Mouse (Mus musculus): ENCODE data around the gene Ogdhl.
"Not testable (repeated sequence)": the region's sequence is repeated elsewhere in the genome, so short reads cannot be mapped to it uniquely, and the experiment has no call there.

The Ogdhl gene

GRCm38 (mm10) chr14:32321732-32322685 lies at the start of gene Ogdhl:
Gene Ogdhl (plus strand): TSS chr14:32322019.
- DNase-seq (ENCODE audit: low spot score in 2 of 2), result peak; percentile 78 to 84

- peak; percentile 34 to 52 for DNase-seq (ENCODE audit: low spot score in 2 of 2)
Measured at GRCm38 (mm10) chr14:32301622-32302021, 20.2 kb upstream of the Ogdhl start.

GRCm38 (mm10) chr14:32302423-32302822 lies 19.4 kb upstream of the Ogdhl start:
- no peak for DNase-seq (ENCODE audit: low spot score in 2 of 2)

- no peak for DNase-seq (ENCODE audit: low spot score in 2 of 2)
Measured at GRCm38 (mm10) chr14:32304921-32305320, 16.9 kb upstream of the Ogdhl start.

- DNase-seq (ENCODE audit: low spot score in 2 of 2), result peak; percentile 70 to 72
Measured at GRCm38 (mm10) chr14:32309876-32310275, 11.9 kb upstream of the Ogdhl start.

- DNase-seq (ENCODE audit: low spot score in 2 of 2), result no peak
Measured at GRCm38 (mm10) chr14:32311381-32312035, 10.3 kb upstream of the Ogdhl start.

GRCm38 (mm10) chr14:32317822-32318221 lies 4.0 kb upstream of the Ogdhl start:
- no peak for DNase-seq (ENCODE audit: low spot score in 2 of 2)

- peak in 1 of 2 experiments; percentile 12 for DNase-seq (ENCODE audit: low spot score in 2 of 2)
Measured at GRCm38 (mm10) chr14:32323221-32323620, 1.4 kb downstream of the Ogdhl start.

- no peak for DNase-seq (ENCODE audit: low spot score in 2 of 2)
Measured at GRCm38 (mm10) chr14:32327366-32327765, 5.5 kb downstream of the Ogdhl start.

GRCm38 (mm10) chr14:32332515-32333445 lies 11.0 kb downstream of the Ogdhl start:
- no peak for DNase-seq (ENCODE audit: low spot score in 2 of 2)

- no peak for DNase-seq (ENCODE audit: low spot score in 2 of 2)
Measured at GRCm38 (mm10) chr14:32336021-32336420, 14.2 kb downstream of the Ogdhl start.

- no peak for DNase-seq (ENCODE audit: low spot score in 2 of 2)
Measured at GRCm38 (mm10) chr14:32336547-32336946, 14.7 kb downstream of the Ogdhl start.

- no peak for DNase-seq (ENCODE audit: low spot score in 2 of 2)
Measured at GRCm38 (mm10) chr14:32341823-32342222, 20.0 kb downstream of the Ogdhl start.

- no peak for DNase-seq (ENCODE audit: low spot score in 2 of 2)
Measured at GRCm38 (mm10) chr14:32344176-32344575, 22.4 kb downstream of the Ogdhl start.

GRCm38 (mm10) chr14:32344694-32345093 lies 22.9 kb downstream of the Ogdhl start:
- DNase-seq (ENCODE audit: low spot score in 2 of 2), result no peak

GRCm38 (mm10) chr14:32347307-32347706 lies 25.5 kb downstream of the Ogdhl start:
- no peak for DNase-seq (ENCODE audit: low spot score in 2 of 2)

GRCm38 (mm10) chr14:32351181-32351920 lies 29.5 kb downstream of the Ogdhl start:
- not testable (repeated sequence) for DNase-seq (ENCODE audit: low spot score in 2 of 2)

- no peak for DNase-seq (ENCODE audit: low spot score in 2 of 2)
Measured at GRCm38 (mm10) chr14:32364359-32364758, 42.5 kb downstream of the Ogdhl start.

GRCm38 (mm10) chr14:32369756-32370155 lies 47.9 kb downstream of the Ogdhl start:
- no peak for DNase-seq (ENCODE audit: low spot score in 2 of 2)

- no peak for DNase-seq (ENCODE audit: low spot score in 2 of 2)
Measured at GRCm38 (mm10) chr14:32372510-32372909, 50.7 kb downstream of the Ogdhl start.
